Mouse (Mus musculus) T-helper 17 cell (primary cell): ENCODE measurements around the gene Cbfb.
"Not testable (repeated sequence)": the region's sequence is repeated elsewhere in the genome, so short reads cannot be mapped to it uniquely, and the experiment has no call there.

Experiments
- in situ Hi-C, 2 experiments: fragments of 300-600 bp; cut with MboI, MseI; formaldehyde crosslinking; loops; 1 replicate in 1 of 2; 2 replicates in 1 of 2; pipeline ENCODE4 v1.15.1; 2025; ENCODE audit warnings: high pct_unique_total_duplicates in 2 of 2

The Cbfb gene

GRCm38 (mm10) chr8:105178211-105178800 lies 7.8 kb downstream of the Cbfb start:
- in situ Hi-C loops = no loop called here

GRCm38 (mm10) chr8:105182201-105182600 lies 11.7 kb downstream of the Cbfb start:
- in situ Hi-C loops = no loop called here

- in situ Hi-C loops = no loop called here
These were observed 16.1 kb downstream of the Cbfb start for GRCm38 (mm10) chr8:105186467-105187005.

GRCm38 (mm10) chr8:105192182-105192581 lies 21.7 kb downstream of the Cbfb start:
- in situ Hi-C loops = no loop called here

GRCm38 (mm10) chr8:105205748-105206147 lies 35.3 kb downstream of the Cbfb start:
- in situ Hi-C loops = no loop called here

GRCm38 (mm10) chr8:105206766-105207275 lies 36.3 kb downstream of the Cbfb start:
- in situ Hi-C loops = no loop called here

GRCm38 (mm10) chr8:105207675-105208273 lies 37.3 kb downstream of the Cbfb start:
- in situ Hi-C loops = no loop called here

- in situ Hi-C loops = loop anchor here (5.0 to 10.0 kb wide), 2 partner anchors 65 to 82 kb away; no protein-coding TSS in a partner anchor
These were observed 39.0 kb downstream of the Cbfb start for GRCm38 (mm10) chr8:105209153-105210110.

GRCm38 (mm10) chr8:105214104-105214503 lies 43.6 kb downstream of the Cbfb start:
- in situ Hi-C loops = loop anchor here (5.0 to 10.0 kb wide), 2 partner anchors 69 to 87 kb away; no protein-coding TSS in a partner anchor

GRCm38 (mm10) chr8:105217926-105218522 lies 47.5 kb downstream of the Cbfb start:
- in situ Hi-C loops = loop anchor here in 1 of 2 experiments (10.0 kb wide), 1 partner anchor 73 kb away; no protein-coding TSS in a partner anchor

- in situ Hi-C loops = no loop called here
These were observed 53.4 kb downstream of the Cbfb start for GRCm38 (mm10) chr8:105223850-105224249.

- in situ Hi-C loops = no loop called here
These were observed 54.2 kb downstream of the Cbfb start, which contains the start of gene D230025D16Rik for GRCm38 (mm10) chr8:105224413-105225271. TSS of gene D230025D16Rik (plus strand) at chr8:105225145.

GRCm38 (mm10) chr8:105225272-105225593 lies 54.8 kb downstream of the Cbfb start:
- in situ Hi-C loops = no loop called here

- in situ Hi-C loops = no loop called here
These were observed 55.4 kb downstream of the Cbfb start for GRCm38 (mm10) chr8:105225917-105226316.

GRCm38 (mm10) chr8:105231503-105232320 lies 61.2 kb downstream of the Cbfb start:
- in situ Hi-C loops = no loop called here

GRCm38 (mm10) chr8:105232321-105232693 lies 61.8 kb downstream of the Cbfb start:
- in situ Hi-C loops = not testable (repeated sequence)

- in situ Hi-C loops = no loop called here
These were observed 62.9 kb downstream of the Cbfb start for GRCm38 (mm10) chr8:105233126-105233935.

- in situ Hi-C loops = no loop called here
These were observed 64.7 kb downstream of the Cbfb start for GRCm38 (mm10) chr8:105235206-105235605.
